Mouse (Mus musculus) heart, postnatal 25 days (tissue): Measurements from ENCODE around the gene Plxdc1. TPM values are rescaled to one million over a fixed set of nuclear protein-coding genes. Genes with fewer than 3 reads are reported as not detected.

Source experiments
- DNase-seq: peaks from one replicate; pipeline ENCODE4 v3.0.0; 2022; ENCODE audit warnings: low spot score
- intact Hi-C: fragments of 180-260 bp; cut with DNase I; formaldehyde crosslinking; loops from one replicate; pipeline ENCODE4 v1.15.1; 2025
- total RNA-seq, 2 experiments: library from RNA; stranded (reverse); gene quantifications; 2 replicates each; pipeline ENCODE4 v1.2.3; 2021

The Plxdc1 gene
- total RNA-seq, 2 experiments from 2014 or later = 5.4 to 6.0 TPM

DNA sequence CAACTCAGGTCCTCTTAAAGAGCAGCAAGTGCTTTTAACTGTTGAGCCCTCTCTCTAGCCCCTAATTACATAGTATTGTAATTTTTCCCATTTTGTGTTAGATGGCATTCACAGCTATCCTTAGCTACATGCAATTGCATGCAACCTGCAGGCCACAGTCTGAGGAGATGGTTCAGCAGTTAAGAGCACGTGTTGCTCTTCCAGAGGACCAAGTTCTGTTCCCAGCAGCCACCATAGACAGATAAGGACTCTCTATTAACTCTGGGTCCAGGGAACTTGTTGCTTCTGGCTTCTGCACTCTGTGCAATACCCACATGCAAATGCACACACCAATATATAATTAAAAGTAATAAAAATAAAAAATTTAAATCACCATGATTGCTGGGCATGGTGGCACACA is 10.4 kb upstream of the Plxdc1 start:
- DNase-seq = no peak
- intact Hi-C loops = no loop called here

DNA sequence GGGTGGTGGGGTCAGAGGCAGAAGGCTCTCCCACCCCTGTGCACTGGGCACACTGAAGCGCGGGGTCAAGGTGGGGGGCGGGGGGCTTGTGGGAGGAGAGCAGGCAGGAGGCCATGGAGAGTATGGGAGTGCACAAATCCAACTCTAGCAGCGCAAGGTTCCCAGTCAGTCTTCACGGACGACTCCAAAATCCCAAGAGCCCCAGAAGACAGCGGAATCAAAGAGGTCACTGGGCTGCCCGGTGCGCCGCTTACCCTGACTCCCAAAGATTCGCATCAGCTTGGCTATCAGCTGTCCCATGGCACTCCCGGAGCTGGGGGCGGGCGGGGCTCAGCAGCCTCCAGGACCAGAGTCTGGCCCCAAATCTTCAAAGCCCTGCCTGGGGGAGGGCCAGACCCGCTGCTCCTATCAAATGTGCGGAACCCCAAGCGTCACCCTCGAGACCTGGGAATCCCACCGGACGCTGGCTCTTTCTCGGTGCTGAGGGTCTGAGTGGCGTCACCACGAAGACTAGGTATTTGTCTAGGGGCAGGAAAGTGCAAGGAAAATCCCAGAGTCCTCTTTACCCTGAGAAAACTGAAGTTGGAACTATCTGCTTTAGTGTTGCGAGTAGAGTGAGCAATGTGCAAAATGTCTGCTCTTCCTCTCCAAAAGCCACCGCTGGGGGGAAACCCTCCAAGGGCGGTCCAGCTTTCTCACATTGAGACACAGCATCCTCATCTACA is 9.5 kb upstream of the Plxdc1 start, which contains the start of gene Arl5c:
TSS of gene Arl5c (minus strand) at position 618 of the 725 bp plus-strand sequence.
- DNase-seq = no peak
- intact Hi-C loops = no loop called here

DNA sequence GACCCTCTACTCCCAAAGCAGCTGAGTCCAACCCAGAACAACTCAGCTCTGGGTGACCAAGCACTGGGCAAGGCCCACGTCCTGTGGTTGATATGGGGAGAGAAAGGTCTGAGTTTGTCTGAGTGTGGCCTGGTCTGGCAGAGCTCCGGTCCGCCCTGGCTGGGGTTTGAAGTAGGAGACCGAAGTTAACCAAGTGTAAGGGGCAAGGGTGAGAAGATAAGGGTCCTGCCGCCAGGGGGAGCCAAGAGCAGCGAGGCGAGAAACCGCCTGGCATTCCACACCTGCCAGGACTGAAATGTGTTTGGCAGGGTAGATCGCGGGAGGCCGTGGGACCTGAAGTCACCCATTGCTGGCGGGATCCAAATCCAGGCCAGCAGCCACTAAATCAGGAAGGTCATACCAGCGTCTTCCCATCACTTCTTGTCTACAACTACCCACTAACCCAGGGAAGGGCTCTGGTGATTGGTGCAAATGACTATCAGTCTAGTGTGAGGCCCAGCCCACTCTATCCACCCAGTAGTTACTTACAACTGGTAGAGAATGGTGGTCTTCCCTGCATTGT is 8.4 kb upstream of the Plxdc1 start:
- intact Hi-C loops = no loop called here
- DNase-seq = peak; percentile 62

DNA sequence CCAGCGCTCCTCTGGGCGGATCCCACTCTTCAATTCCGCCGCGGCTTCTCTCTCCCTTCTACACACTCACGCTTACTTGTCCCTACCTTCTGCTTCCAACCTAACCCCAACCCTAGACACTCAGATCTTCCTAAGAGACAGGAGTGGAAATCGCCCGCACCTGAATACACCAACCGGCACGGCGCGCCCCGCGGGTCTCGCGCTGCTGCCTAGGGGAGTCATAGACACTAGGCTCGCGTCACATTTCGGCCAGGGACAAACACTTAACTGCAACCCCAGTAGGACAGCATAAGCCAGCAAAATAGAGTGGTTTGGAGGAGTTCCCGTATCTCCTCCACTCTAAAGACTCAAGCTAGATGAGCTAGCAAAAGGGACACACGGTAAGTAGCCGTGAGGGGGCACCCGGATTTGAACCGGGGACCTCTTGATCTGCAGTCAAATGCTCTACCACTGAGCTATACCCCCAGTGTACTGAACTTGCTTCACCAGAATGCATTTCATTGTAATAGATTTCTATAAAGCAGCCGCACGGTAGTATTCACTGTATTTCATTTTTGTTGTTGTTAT is 2.4 kb upstream of the Plxdc1 start:
- peak; percentile 79 for DNase-seq
- intact Hi-C loops = loop anchor here (2.0 kb wide), 1 partner anchor 196 kb away; no protein-coding TSS in a partner anchor

DNA sequence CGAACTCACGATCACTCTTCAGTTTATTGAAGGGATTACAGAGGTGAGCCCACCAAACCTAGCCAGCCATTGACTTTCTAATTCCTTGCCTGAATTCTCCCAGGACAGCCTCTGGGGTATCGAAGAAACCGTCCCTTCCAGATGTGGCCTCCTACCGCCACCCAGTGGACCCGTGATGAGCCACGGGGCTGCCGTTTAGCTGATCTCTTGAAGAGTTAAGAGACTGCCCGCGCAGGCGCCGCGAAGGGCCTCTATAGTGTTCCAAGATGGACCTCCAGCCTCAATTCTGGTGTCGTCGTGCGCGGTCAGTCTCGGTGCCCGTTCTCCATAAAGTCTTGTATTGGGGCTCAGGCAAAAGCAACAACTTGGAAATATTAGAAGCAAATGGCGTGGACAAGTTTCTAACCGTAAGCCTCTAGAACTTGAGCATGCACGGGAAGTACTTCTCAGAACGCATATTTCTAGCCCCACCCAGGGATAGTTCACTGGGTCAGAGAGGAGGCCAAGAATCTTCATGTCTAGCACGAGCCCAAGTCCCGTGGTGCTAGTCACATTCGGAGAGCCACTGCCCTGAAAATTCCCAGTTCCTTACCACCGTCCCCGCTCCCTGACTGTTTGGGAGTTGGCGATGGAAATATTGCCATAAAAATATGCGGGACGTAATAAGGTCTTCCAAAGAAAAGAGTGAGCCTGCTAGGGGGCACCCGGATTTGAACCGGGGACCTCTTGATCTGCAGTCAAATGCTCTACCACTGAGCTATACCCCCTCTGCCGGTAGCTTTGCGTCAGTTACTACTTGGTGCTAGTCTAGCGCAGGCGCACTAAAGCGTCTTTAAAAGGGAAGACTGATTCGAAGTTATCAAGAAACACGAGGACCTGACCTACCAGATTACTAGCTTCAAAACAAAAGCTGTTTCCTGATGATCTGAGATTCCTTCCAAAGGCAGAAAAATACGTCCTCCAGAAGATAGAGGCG is 1.6 kb upstream of the Plxdc1 start:
- intact Hi-C loops = loop anchor here (1.0 to 2.0 kb wide), 2 partner anchors 89 to 195 kb away; no protein-coding TSS in a partner anchor

DNA sequence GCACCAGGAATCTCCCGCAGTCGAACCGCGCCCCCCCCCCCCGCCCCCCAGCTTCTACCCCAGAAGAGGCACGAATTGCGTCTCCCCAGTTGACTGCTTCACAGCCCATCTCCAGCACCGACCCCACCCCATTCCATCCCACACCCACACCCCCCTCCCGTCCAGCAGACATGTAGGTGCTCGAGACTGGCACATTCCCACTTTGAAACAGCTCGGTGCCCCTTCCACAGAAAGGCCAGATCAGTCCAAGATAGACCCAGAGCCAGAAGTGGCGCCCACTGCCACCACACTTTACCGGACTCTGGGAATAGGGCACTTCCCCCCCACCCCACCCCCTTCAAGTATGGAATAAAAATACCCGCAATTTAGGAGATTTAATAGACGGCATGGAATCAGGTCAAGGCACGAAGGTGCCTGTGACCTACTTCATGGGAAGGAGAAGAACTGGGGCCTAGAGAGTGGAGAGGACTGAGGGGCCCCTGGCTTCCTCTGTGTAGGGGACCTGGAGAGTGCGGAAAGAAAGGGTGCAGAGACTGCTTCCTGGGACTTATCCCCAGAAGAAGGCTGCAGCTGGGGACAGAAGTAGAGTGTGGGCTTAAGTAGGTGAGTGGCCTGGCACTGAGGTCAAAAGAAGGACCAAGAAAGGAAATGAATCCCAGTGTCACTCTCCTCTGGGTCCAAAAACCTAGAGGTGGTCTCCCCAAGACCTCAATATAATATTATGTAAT is 658 bp upstream of the Plxdc1 start:
- intact Hi-C loops = loop anchor here (1.0 kb wide), 1 partner anchor 88 kb away; no protein-coding TSS in a partner anchor
- no peak for DNase-seq

More for the DNA sequence above, 1.6 kb upstream of the Plxdc1 start:
- DNase-seq = peak; percentile 88

DNA sequence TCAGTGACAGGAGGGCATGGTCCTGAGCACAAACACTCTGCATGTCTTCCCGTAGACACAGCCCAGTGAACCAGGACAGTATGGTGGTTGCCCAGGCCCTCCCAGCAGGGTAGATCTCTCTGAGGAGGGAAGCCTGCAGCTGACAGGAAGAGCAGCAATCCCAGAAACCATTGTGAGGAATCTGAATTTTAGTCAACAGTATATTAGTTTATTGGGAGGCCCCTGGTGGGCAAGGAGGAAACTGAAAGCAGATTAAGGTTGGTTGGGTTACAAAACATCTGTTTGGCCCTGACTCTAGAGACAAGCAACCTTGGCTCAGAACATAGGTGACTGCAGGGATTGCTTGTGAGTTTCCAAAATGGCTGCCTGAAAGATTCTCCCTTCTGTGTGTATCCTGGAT is 2.3 kb downstream of the Plxdc1 start:
- no peak for DNase-seq
- intact Hi-C loops = loop anchor here (2.0 kb wide), 1 partner anchor 45 kb away; no protein-coding TSS in a partner anchor

DNA sequence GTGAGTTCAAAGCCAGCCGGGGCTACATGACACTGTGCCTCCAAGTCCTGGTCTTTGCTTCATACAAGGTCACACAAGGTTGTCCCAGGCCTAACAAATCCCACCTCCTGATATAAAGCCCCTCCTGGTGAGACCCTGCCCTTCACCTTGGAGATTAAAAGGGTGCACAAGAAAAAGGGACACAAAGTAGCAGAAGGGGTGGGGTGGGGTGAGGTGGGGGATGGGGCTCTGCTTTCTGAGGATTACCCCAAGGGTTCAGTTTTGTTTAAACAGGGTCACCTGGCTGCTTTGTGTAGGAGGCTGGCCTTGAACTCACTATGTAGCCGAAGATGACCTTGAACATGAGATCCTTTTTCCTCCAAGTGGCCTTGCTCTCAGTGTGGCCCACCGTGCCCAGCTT is 2.7 kb downstream of the Plxdc1 start:
- no peak for DNase-seq
- intact Hi-C loops = no loop called here

DNA sequence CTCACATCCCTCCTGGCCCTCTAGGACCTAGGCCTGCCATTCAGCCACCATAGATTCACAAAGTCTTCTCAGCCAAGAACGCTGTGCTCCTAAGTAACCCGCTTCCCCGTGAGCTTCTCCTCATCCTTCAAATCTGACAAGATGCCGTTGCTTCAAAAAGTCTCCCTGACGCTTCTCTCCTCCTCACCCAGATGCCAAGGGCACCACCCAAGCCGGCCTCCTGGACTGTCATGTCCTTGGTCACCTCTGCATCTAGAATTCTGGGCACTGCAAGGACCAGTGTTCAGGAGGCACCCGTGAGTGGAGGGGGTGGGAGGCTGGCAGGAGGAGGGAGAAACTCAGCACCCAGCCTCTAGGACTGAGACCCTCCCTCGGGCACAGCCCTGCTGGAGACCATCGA is 3.5 kb downstream of the Plxdc1 start:
- DNase-seq = no peak
- intact Hi-C loops = no loop called here

DNA sequence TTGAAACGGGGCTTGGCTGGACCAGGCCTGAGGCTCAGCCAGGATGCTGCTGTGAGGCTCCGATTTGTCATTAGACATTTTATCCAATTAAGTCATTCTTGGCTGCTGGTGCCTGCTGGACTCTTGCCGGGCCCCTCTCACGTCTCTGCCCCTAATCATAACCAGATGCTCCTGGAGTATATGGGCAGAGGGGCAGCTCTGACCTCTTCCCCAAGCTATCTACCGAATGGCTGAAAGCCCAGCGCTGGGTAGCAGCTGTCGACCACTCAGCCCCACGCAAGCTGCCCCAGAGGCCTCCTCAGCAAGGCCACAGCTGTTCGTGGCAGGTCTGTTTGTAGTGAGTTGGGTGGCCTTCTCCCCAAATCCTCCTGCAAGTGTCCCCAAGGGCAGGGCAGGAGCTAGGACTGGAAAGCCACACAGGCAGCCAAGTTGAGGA is 5.7 kb downstream of the Plxdc1 start:
- intact Hi-C loops = no loop called here
- peak; percentile 78 for DNase-seq

DNA sequence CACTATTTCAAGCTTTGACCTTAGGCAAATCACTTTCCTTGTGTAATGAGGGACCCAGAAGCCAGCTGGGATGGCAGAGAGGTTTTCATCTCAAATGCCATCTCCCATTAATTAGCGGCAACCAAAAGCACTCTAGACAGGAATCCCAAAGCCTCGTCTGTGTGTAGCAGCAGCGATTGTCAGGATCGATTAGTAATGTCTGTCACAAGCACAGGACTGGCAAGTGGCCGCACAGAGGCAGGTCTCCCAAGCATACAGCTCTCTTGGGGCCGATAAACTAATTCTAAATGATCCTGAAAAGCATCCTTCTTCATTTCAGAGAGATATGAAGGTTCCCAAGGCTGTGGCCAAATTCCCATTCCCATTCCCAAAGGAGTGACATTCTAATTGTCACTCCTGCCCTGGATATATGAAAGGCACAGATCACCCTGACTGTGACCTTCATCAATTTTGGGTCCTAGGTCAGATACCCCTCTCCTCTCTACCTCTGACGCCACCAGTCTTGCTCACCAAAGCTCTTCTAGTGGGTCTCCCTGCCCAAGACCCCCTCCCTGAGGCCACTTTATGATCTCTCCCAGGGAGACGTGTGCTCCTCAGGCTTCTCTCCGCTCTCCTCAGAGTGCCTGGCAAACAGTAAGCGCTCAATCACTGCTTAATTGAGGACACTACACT is 6.3 kb downstream of the Plxdc1 start:
- intact Hi-C loops = no loop called here

DNA sequence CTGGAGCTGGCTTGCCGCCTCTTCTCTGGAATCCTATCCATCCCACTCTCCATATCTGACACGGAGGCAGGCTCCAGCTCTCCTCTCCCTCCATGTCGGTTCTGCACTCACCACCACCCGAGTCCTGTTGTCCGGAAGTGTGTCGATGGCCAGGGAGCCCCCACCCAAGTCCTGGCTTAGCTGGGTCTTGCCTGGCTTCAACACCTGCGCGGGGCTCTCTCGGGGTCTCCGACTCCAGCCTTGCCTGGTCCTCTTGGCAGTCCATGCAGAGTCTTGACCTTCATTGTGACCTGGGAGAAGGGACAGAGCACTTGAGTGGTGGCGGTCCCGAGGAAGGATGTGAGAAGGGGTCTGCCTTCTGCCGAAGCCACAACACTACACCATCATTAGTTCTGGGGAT is 7.9 kb downstream of the Plxdc1 start:
- intact Hi-C loops = no loop called here
- DNase-seq = no peak

More for the DNA sequence above, 6.3 kb downstream of the Plxdc1 start:
- DNase-seq = no peak

DNA sequence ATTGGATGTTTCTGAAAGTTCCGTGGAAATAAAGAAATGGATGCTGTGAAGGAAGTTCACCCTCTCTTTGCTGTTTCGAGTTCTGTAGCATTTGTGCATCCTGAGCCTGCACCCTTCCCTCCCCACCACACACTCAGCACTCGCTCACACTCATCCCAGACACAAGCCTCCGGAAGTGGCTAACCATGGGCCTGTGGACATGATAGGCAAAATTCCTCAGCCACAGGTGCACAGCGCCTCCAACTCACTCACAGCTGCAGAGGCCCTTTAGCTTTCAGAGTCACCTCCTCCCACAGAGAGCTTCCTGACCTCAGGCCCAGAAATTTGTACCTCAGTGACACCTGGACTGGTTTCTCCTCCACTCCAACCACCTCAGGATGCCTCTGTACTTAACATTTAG is 8.4 kb downstream of the Plxdc1 start:
- no peak for DNase-seq
- intact Hi-C loops = no loop called here

DNA sequence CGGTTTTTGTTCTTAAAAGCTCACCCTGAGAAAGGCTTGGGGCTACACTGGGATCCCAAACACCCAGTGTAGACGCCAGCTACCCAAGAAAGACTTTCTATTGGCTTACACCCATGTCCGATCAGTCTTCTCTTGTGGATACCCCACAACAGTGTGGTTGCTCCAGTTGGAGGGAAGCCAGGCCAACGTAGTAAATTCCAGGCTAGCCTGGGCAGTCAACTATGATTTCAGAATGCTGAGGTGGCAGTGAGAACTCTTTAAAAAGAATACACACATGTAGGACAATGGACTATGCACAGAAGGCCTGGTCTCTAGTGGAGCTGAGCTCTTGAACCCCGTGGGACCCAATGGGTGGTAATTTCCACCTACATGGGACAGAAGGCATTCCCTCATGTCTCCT is 11.5 kb downstream of the Plxdc1 start:
- intact Hi-C loops = no loop called here

DNA sequence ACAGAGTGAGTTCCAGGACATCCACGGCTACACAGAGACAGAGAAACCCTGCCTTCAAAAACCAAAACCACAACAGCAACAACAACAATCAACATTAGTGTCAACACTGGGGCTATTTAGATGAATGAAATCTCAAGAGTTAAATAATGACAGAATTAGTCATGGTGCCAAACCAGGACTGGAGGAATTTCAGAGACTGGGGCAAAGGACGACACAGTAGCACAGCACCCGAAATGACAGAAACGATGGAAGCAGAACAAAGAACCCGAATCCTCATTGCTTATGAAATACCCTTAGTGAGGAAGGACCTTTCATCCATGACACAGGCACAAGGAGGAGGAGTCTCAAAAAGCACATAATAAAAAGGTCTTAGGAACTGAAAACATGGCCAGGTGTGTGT is 12.1 kb downstream of the Plxdc1 start:
- DNase-seq = no peak
- intact Hi-C loops = no loop called here

More for the DNA sequence above, 11.5 kb downstream of the Plxdc1 start:
- DNase-seq = no peak

DNA sequence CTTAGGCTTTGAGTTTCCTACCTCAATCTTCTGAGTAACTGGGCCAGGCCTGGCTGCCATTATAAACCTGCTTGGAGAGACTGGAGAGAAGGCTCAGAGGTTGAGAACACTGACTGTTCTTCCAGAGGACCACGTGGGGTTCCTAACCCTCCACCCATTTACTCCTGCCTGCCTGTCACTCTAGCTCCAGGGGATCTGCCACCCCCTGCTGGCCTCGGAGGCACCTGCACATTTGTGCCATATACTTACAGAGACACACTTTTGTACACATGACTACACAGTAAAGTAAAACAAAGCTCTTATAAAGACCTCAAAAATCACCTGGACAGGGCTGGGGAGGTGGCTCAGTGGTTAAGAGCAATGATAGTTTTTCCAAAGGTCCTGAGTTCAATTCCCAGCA is 13.8 kb downstream of the Plxdc1 start:
- intact Hi-C loops = no loop called here

DNA sequence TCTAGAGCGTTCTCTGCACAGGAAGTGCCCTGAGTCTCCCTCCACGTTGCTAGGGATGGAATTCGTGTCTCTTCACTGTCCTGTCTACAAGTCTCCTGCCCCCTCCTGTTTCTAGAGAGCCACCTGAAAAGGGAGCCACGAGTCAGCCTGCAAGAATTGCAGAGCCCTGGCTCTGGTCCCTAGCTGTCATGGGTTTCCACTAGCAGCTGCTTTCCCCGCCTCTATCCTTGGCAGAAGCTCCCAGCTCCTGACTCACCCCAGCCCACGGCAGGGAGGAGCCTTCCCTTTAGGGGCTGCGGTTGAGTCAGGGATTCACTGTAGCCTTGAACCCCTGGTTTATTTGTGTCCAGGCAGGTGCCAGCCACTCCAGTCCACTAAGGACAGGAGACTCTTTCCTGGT is 15.0 kb downstream of the Plxdc1 start:
- intact Hi-C loops = no loop called here
- DNase-seq = peak; percentile 75

More for the DNA sequence above, 13.8 kb downstream of the Plxdc1 start:
- DNase-seq = no peak

DNA sequence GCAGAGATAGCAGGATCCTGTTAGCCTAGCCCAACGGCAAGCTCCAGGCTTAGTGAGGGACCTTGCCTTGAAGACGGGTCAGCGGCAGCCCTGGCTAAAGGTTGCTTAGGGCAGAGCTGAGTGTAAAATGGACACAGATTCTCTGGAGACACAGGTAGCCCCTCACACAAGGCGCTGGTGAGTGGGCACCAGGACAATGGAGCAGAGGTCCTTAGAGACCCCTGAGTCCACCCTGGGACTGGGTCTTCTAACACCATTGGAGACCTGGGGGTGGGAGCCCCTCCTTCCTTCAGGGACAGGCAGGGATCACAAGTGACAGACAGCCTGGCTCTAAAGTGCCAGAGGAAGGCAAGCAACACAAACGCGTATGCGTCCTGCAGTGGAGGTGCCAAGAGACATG is 15.5 kb downstream of the Plxdc1 start:
- intact Hi-C loops = no loop called here
- DNase-seq = no peak

DNA sequence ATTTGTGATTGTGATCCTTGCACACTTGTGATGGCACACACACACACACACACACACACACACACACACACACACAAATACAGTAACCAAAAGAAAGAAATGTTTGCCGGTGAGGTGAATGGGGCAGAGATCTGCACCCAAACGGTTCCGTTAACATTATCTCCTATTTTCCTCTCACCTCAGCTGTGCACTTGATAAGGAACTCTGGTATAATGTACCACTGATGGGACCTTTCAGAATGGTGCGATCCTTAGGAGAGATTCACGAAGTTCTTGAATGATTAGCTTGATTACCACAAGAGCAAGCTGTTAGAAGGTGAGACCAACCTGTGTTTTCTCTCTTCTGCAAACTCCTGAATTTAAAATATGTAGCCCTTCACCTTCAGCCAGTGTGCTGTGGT is 17.9 kb downstream of the Plxdc1 start:
- intact Hi-C loops = no loop called here

More for the DNA sequence above, 17.9 kb downstream of the Plxdc1 start:
- DNase-seq = no peak
